Mouse (Mus musculus) activated CD4-positive, CD25-positive, alpha-beta regulatory T cell, adult 4 months (primary cell): ENCODE data around the gene Pitx2. TPM values are rescaled to one million over a fixed set of nuclear protein-coding genes. Genes with fewer than 3 reads are reported as not detected.

Experiments used
- polyA plus RNA-seq, 2 experiments: library from polyadenylated mRNA; unstranded; fragments of 100-300 nt; shearing (Covaris generic); gene quantifications; one replicate each; pipeline ENCODE4 v1.2.1; 2017

Gene Pitx2
- polyA plus RNA-seq, 2 experiments from 2014 or later: not detected

Other genes with a start within 250 kb of the Pitx2 start
- gene Enpep, start 132.8 kb downstream of the Pitx2 start, polyA plus RNA-seq: not detected